Mouse (Mus musculus) heart, postnatal 0 days (tissue): ENCODE data around the gene Cpne7.

Experiments
- CTCF ChIP-seq: IDR thresholded peaks from 2 replicates; pipeline ENCODE4 v1.5.1; 2016; ENCODE audit warnings: antibody characterized with exemption, control low read depth, low read depth
- EP300 ChIP-seq: IDR thresholded peaks from 2 replicates; pipeline ENCODE4 v1.6.1; 2016; ENCODE audit warnings: antibody characterized with exemption, low read depth

DNA sequence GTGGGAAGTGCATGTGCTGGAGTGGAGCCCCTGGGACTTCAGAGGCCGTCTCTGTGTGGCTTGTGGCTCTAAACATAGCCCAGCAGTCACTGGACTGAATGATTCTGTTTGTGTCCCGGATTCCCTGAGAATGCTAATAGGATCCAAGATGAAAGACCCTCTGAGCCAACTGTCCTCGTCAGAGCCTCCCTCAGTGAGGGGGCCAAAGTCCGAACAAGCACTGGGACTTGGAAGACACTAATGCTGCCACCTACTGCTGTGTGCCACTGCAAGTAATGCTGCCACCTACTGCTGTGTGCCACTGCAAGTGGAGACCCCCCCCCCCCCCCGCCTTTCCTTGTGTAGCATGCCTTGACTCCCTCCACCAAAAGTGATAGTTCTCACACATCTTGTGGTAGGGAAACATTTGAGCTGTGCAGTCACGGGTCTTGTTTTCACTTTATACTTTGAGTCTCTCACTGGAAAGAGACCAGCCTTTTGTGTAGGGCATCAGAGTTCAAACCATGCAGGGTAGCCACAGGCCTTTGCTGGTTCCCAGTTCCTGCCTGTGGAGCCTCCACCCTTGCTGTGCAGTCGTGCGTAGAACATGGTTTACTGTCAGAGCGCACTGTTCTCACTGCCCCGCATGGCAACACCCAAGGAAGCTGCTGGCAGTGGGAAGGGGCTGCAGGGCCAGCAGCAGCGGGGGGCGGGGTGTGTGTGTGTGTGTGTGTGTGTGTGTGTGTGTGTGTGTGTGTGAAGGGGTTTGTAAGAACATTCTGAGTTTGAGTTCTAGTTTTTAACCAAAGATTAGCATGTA, 19.2 kb upstream of the Cpne7 start:
- no peak for TF ChIP-seq EP300
- no peak for TF ChIP-seq CTCF
